Comparison of ENCODE assay signal across 9 mouse cellular contexts in the genomic region with DNA sequence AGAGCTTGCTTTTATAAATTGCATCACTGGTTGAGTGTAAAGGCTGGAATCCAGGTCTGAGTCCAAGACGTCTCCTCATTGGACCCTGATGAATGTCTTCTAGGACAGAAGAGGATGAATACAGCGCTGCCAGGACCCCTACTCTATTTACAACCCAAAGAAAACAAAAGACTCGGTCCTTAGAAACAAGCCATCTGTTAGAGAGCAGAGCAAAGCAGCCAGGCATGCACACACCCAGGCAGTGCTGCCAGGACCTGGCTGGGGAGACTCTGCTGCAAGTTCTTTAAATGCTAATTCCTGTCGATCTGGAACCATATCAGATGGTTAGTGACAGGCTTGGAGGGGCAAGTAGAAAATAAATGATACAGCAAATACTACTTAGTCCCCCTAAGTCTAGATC.
DNase-seq lines count a peak whose midpoint lies in the region; ATAC-seq lines count a peak whose summit lies in the region.
"Had no signal": no experiment of that assay in that cellular context is flagged by ENCODE, and none has a peak within 500 bp of the region (broad histone marks: within the 10 kb centered on the region; RNA-seq: fewer than 3 reads in every experiment).

No protein-coding gene starts in this region.

- peak; percentile 83 for ATAC-seq in hindbrain, embryonic 11.5 days (ENCODE audit: low FRiP score)
- peak; percentile 92 for ATAC-seq in midbrain, embryonic 15.5 days (replicated peaks)
- no peak for ATAC-seq in erythroblast, adult 5-6 weeks (replicated peaks; ENCODE audit: low FRiP score, poor library complexity, severe bottlenecking)

- 10% methylated on average over 4 of the region's 4 CpGs for WGBS in hindbrain, embryonic 11.5 days
- 7% methylated on average over 4 of the region's 4 CpGs for WGBS in midbrain, embryonic 15.5 days

- H3K27ac ChIP-seq in hindbrain, embryonic 11.5 days (ENCODE audit: low read depth, low read length): no peak overlapping the region
- 0 out of 2 replicates have a peak overlapping the region, but pooled peaks have one; percentile 53 for H3K27ac ChIP-seq in midbrain, embryonic 15.5 days
- H3K27ac ChIP-seq: left cerebral cortex, adult 2 months had no signal

- H3K36me3 ChIP-seq in hindbrain, embryonic 11.5 days (ENCODE audit: control insufficient read depth, insufficient read depth, low read length): no peaks in the 10 kb centered on the region
- no peaks in the 10 kb centered on the region for H3K36me3 ChIP-seq in midbrain, embryonic 15.5 days (replicated peaks)

- H3K4me2 ChIP-seq in hindbrain, embryonic 11.5 days (replicated peaks; ENCODE audit: low read depth, low read length): no peak overlapping the region
- H3K4me2 ChIP-seq in midbrain, embryonic 15.5 days: no peak overlapping the region

- no peaks in the 10 kb centered on the region for H3K9me3 ChIP-seq in hindbrain, embryonic 11.5 days (ENCODE audit: control insufficient read depth, low read length)
- H3K9me3 ChIP-seq in midbrain, embryonic 15.5 days: no peaks in the 10 kb centered on the region

- no peaks in the 10 kb centered on the region for H3K27me3 ChIP-seq in hindbrain, embryonic 11.5 days (ENCODE audit: control insufficient read depth, insufficient read depth, low read length)
- H3K27me3 ChIP-seq in midbrain, embryonic 15.5 days (replicated peaks): no peaks in the 10 kb centered on the region

- DNase-seq in brain, adult 2 months (ENCODE audit: low read depth, low spot score): peak; percentile 55
- peak; percentile 34 for DNase-seq in cerebellum, adult 9-10 months
- DNase-seq in hindbrain, embryonic 11.5 days (ENCODE audit: low spot score): peak; percentile 17
- no peak for DNase-seq in c-Kit-positive CD71-positive TER-119-positive erythroid progenitor cells, embryonic 14.5 days (ENCODE audit: low spot score)
- no peak for DNase-seq in frontal cortex, postnatal 10 days (ENCODE audit: low spot score in 2 of 2)
- DNase-seq: lung, adult 2 months had no signal

- no peaks in the 10 kb centered on the region for H3K4me1 ChIP-seq in hindbrain, embryonic 11.5 days (replicated peaks; ENCODE audit: control insufficient read depth, insufficient read depth, low read length)
- H3K4me1 ChIP-seq in midbrain, embryonic 15.5 days: no peaks in the 10 kb centered on the region

- H3K9ac ChIP-seq in hindbrain, embryonic 11.5 days (ENCODE audit: low read depth, low read length): no peak overlapping the region
- H3K9ac ChIP-seq in midbrain, embryonic 15.5 days: no peak overlapping the region

- no peak overlapping the region for H3K4me3 ChIP-seq in hindbrain, embryonic 11.5 days (ENCODE audit: low read depth, low read length)
- no peak overlapping the region for H3K4me3 ChIP-seq in midbrain, embryonic 15.5 days
- H3K4me3 ChIP-seq: left cerebral cortex, adult 2 months had no signal

Comparison
In these comparisons a context has a peak if more than half of its experiments do, and no peak if none do; other contexts are left out.
1. DNase-seq: peak in brain, adult 2 months (single experiment), cerebellum, adult 9-10 months (single experiment) and hindbrain, embryonic 11.5 days (single experiment); none in c-Kit-positive CD71-positive TER-119-positive erythroid progenitor cells, embryonic 14.5 days (single experiment) and frontal cortex, postnatal 10 days (0 of 2).